Mouse (Mus musculus) limb, embryonic 11.5 days (tissue): ENCODE results near the gene Skap1. TPM values are rescaled to one million over a fixed set of nuclear protein-coding genes. Genes with fewer than 3 reads are reported as not detected.
A peak's percentile ranks its signal among the peaks of the same experiment; 100 is the strongest.

Experiments used
- ATAC-seq: fragments of 200-750 bp; cut with Nextera tagmentation; 2 replicates; pipeline ENCODE4 v1.8.0; 2017; ENCODE audit warnings: low read depth; ENCODE audit not compliant: insufficient number of reproducible peaks, low FRiP score, low TSS enrichment
- DNase-seq: peaks from one replicate; pipeline ENCODE4 v3.0.0-alpha.2; 2015; ENCODE audit warnings: low spot score
- H3K27ac ChIP-seq: fragments of 300-500 bp; sonication (generic); replicated peaks from 2 replicates; pipeline ENCODE4 v1.5.1; 2014; ENCODE audit warnings: low read depth, mild to moderate bottlenecking, low read length
- H3K27me3 ChIP-seq: fragments of 300-500 bp; sonication (generic); 2 replicates; pipeline ENCODE4 v1.6.1; 2014; ENCODE audit warnings: mild to moderate bottlenecking, low read length, mixed read lengths; ENCODE audit not compliant: control insufficient read depth, insufficient read depth
- H3K36me3 ChIP-seq: fragments of 300-500 bp; sonication (generic); 2 replicates; pipeline ENCODE4 v1.6.1; 2014; ENCODE audit warnings: mild to moderate bottlenecking, low read length, moderate library complexity, mixed read lengths; ENCODE audit not compliant: control insufficient read depth, insufficient read depth
- H3K4me1 ChIP-seq: fragments of 300-500 bp; sonication (generic); 2 replicates; pipeline ENCODE4 v1.6.1; 2014; ENCODE audit warnings: low read length, mixed read lengths; ENCODE audit not compliant: control insufficient read depth, insufficient read depth
- H3K4me2 ChIP-seq: fragments of 300-500 bp; sonication (generic); 2 replicates; pipeline ENCODE4 v1.6.1; 2014; ENCODE audit warnings: low read depth, mild to moderate bottlenecking, moderate library complexity; ENCODE audit not compliant: severe bottlenecking
- H3K4me3 ChIP-seq: fragments of 300-500 bp; sonication (generic); 2 replicates; pipeline ENCODE4 v1.5.1; 2014; ENCODE audit warnings: low read depth, low read length
- H3K9ac ChIP-seq: fragments of 300-500 bp; sonication (generic); 2 replicates; pipeline ENCODE4 v1.6.1; 2014; ENCODE audit warnings: mild to moderate bottlenecking, low read length
- H3K9me3 ChIP-seq: fragments of 300-500 bp; sonication (generic); 2 replicates; pipeline ENCODE4 v1.6.1; 2016; ENCODE audit warnings: low read length; ENCODE audit not compliant: control insufficient read depth
- WGBS: fragments of 180-500 bp; shearing (Covaris S2); extraction: QIAGEN DNeasy Blood & Tissue Kit; methylation state at CpG from one replicate; pipeline ENCODE4 v1.1.7; 2014; 5-methylcytosine and 5-hydroxymethylcytosine counted together
- polyA plus RNA-seq: library from polyadenylated mRNA; unstranded; fragments of >200 nt; fragmentation: Nextera tagmentation; extraction: Ambion mirVana; gene quantifications from 2 replicates; pipeline ENCODE4 v1.2.1, GENCODE M21; 2014

Gene Skap1
- polyA plus RNA-seq, 1 experiment from 2014 or later: 0.27 TPM

DNA sequence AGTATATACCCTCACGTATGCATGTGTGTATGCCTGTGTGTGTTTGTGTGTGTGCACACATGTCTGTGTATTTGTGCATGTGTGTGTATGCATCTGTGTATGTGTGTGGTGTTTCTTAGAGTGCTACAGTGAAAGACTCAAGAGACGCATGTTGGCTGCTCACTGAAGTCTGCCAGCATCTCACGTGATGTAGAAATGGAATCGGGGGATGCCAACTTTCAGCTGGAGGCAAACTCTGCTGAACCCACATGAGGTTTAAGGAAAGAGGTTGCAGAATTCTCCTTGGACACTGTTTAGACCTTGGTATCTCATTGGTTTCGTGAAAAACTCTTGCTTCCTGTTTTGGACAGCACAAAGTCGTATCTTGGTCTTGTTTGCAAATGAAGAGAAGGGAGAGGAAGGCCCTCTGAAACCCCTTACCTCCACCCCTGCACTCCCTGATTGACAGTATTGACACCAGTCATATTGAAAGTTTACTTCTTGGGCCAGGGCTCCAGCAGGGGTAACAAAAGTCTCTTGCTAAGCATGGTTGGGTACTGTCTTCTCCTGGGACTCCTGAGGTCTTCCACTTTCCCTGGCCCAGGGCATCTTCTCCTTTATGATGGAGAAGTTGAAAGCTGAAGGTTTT, 8.6 kb upstream of the Skap1 start:
- H3K36me3 ChIP-seq: no peaks in the 10 kb centered on the region
- no peak overlapping the region for H3K27ac ChIP-seq
- no peaks in the 10 kb centered on the region for H3K27me3 ChIP-seq
- DNase-seq (no peak), ATAC-seq (no peak)
- H3K4me3 ChIP-seq: no peak overlapping the region
- no peak overlapping the region for H3K9ac ChIP-seq
- WGBS: 93% methylated on average over 6 of the region's 6 CpGs
- peaks cover 3% of the 10 kb centered on the region for H3K4me1 ChIP-seq
- H3K9me3 ChIP-seq: no peaks in the 10 kb centered on the region
- H3K4me2 ChIP-seq: no peak overlapping the region

DNA sequence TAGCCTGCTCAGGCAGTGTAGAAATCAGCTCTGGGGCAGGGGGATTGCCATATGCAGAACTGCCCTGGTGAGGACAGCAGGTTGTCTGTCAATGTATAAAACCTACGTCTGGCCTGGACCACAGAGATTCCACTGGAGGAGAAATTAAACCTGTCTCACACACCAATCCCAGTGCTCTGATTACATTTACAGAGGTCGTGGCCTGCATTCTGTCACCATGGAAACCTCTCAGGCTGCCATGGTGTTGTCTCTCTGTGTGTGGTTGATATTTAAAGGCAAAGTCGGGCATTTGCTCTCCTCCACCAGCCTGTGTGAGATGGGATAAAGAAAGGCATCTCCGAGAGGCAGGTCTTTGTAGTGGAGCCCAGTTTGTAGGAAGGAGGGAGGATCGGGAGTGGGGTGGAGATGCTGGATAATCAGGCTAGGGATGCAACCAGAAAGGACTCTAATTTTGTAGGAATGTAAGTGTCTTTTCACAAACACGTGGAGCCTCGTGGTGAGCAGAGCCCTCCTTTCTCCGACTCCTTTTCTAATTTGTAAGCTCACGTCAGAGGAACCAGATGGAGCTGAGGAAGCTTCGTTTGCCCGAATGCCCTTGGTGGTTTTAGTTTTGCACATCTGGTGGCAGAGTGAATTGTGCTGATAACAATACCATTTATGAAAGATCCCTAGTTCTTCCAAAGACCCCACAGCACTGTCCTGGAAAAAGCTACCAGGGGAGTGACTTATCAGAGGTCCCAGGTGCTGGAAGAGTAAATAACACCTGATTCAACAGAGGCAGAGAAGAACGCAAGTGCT, 7.7 kb upstream of the Skap1 start:
- WGBS: 32% methylated on average over 12 of the region's 12 CpGs
- H3K9me3 ChIP-seq: no peaks in the 10 kb centered on the region
- peaks cover 5% of the 10 kb centered on the region for H3K4me1 ChIP-seq
- H3K9ac ChIP-seq: no peak overlapping the region
- H3K4me2 ChIP-seq: no peak overlapping the region
- H3K27ac ChIP-seq: no peak overlapping the region
- no peak for ATAC-seq
- DNase-seq: no peak
- peaks cover 3% of the 10 kb centered on the region; the same call in 1 of the 2 replicates for H3K27me3 ChIP-seq
- H3K4me3 ChIP-seq: no peak overlapping the region
- H3K36me3 ChIP-seq: no peaks in the 10 kb centered on the region

DNA sequence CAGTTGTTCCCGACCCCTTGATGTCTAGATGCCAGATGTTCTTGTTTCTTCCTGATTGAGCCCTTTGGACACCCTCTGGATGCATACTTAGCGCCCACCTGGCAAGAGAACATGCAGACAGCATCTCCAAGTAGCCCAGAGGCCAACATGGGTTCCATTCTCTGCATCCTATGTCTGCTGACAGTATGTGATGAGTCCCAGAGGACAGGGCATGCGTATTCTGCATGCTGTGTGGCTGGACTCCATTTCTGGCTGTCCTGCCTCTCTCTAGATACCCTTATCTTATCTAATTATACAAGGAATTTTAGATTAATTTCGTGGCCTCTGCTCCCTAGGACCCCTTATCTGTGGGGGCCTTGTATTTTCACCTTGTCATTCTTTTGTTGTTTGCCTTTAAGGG, 2.6 kb upstream of the Skap1 start:
- H3K4me3 ChIP-seq: no peak overlapping the region
- no peak overlapping the region for H3K27ac ChIP-seq

DNA sequence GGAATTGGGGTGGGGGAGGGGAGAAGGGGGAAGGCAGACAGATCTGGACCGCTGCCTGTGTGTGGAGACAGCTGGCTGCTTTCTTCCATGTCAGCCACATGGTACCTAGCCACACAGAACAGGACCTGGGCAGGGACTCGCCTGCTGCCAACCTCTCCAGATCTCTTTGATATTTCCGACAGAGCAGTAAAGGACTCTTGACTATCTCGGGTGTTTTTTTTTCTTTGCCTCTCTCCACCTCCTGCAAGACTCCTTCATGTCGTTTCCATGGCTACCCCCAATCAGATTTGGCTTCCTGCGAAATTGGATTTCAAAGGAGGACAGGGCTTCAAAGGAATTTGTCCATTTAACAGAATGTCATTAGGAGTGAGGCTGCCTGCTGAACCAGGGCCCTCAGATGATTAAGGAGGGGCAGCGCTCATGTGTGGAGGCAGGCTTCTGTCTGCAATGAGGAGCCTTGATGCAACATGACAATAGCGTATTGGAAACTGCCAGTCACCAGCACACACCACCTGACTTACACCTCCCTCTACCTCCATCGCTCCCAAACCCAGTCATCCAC, 2.1 kb upstream of the Skap1 start:
- Histone ChIP-seq H3K27me3 (peaks cover 38% of the 10 kb centered on the region), H3K27ac (no peak overlapping the region), H3K9me3 (no peaks in the 10 kb centered on the region), H3K4me1 (peaks cover 5% of the 10 kb centered on the region; the same call in 1 of the 2 replicates), H3K4me2 (no peak overlapping the region), H3K36me3 (no peaks in the 10 kb centered on the region), H3K9ac (no peak overlapping the region), H3K4me3 (no peak overlapping the region)
- DNase-seq: peak; percentile 33
- no peak for ATAC-seq
- 5% methylated on average over 9 of the region's 9 CpGs for WGBS

More for the DNA sequence above, 2.6 kb upstream of the Skap1 start:
- Histone ChIP-seq H3K36me3 (no peaks in the 10 kb centered on the region), H3K9ac (no peak overlapping the region), H3K4me1 (peaks cover 5% of the 10 kb centered on the region), H3K4me2 (no peak overlapping the region), H3K27me3 (peaks cover 38% of the 10 kb centered on the region), H3K9me3 (no peaks in the 10 kb centered on the region)
- no peak for DNase-seq
- no peak for ATAC-seq
- WGBS: 42% methylated on average over 4 of the region's 4 CpGs

DNA sequence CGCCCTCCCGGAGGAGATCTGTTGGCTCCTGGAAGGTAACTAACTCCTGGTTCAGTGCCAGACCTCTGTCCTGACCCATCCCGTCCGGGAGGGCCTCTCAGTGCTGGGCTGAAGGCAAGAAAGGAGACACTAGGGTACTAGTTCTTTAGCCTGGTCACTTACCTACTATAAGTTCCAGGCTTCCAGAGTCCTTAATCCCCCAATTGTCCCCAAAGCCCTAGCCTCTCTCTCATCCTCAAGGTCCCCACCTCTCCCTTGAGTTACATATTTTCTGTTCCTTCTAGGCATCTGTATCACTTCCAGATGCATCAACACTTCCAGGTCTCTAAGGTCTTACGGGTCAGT, 295 bp downstream of the Skap1 start:
- H3K4me1 ChIP-seq: peaks cover 5% of the 10 kb centered on the region; the same call in 1 of the 2 replicates
- ATAC-seq: no peak
- no peaks in the 10 kb centered on the region for H3K9me3 ChIP-seq
- DNase-seq: peak; percentile 37
- H3K27me3 ChIP-seq: peaks cover 38% of the 10 kb centered on the region
- 0 out of 2 replicates have a peak overlapping the region, but pooled peaks have one; percentile 7 for H3K4me3 ChIP-seq
- H3K4me2 ChIP-seq: peak overlapping the region; percentile 40
- no peaks in the 10 kb centered on the region for H3K36me3 ChIP-seq
- WGBS: 19% methylated on average over 4 of the region's 5 CpGs
- no peak overlapping the region for H3K27ac ChIP-seq
- no peak overlapping the region for H3K9ac ChIP-seq

DNA sequence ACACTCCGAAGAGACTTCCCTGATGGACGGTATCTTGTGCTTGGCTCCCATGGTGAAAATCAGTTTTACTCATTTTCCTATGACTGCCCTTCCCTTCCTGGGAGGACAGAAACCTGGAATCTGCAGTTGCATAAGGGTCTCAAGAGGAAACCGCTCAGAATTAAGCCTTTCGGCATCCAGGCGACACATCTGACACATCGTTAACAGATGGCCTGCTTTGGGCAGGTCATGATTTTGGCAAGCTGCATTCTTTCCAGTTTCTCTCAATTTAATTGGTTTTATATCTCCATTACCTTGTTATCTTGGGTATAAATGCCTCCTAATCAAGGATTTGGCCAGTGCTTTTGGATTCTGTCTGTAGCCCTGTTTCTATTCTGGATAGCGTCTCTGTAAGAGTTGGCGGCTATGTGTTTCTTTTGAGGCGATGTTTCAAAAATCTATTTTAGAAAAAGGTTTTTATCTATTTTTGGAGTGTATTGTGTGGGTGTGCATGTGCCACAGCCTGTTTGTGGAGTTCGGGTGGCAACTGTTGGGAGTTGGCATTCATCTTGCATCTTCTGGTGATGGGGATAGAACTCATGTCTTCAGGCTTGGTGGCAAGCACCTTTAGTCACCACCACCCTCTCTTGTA, 1.1 kb downstream of the Skap1 start:
- no peaks in the 10 kb centered on the region for H3K9me3 ChIP-seq
- ATAC-seq (no peak), DNase-seq (no peak)
- no peak overlapping the region for H3K27ac ChIP-seq
- H3K36me3 ChIP-seq: no peaks in the 10 kb centered on the region
- H3K9ac ChIP-seq: no peak overlapping the region
- H3K4me3 ChIP-seq: no peak overlapping the region
- peaks cover 38% of the 10 kb centered on the region for H3K27me3 ChIP-seq
- H3K4me1 ChIP-seq: peaks cover 5% of the 10 kb centered on the region; the same call in 1 of the 2 replicates
- no peak overlapping the region for H3K4me2 ChIP-seq
- 65% methylated on average over 10 of the region's 10 CpGs for WGBS

DNA sequence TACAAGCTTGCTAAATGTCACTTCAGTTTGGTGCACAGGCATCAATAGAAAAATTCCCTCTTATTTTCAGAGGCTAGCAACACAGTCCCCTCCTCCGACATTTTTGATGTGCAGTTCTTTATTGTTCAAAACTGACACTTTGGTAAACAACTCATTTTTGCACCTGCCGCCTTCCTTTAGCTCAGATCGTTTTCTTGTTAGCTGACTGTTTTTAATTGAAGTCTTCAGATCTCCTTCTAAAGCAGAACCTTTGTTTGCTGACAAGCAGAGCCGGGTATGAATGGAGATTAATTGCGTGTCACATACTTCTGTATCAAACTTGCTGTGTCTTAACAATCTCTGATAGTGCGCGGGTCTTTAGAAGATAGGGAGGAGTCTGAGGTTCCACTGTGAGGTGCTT, 2.0 kb downstream of the Skap1 start:
- H3K36me3 ChIP-seq: no peaks in the 10 kb centered on the region
- ATAC-seq: no peak
- DNase-seq: no peak
- peaks cover 5% of the 10 kb centered on the region; the same call in 1 of the 2 replicates for H3K4me1 ChIP-seq
- H3K27me3 ChIP-seq: peaks cover 38% of the 10 kb centered on the region
- H3K9me3 ChIP-seq: no peaks in the 10 kb centered on the region
- H3K4me3 ChIP-seq: no peak overlapping the region
- no peak overlapping the region for H3K9ac ChIP-seq
- no peak overlapping the region for H3K27ac ChIP-seq
- 48% methylated on average over 7 of the region's 7 CpGs for WGBS
- no peak overlapping the region for H3K4me2 ChIP-seq

DNA sequence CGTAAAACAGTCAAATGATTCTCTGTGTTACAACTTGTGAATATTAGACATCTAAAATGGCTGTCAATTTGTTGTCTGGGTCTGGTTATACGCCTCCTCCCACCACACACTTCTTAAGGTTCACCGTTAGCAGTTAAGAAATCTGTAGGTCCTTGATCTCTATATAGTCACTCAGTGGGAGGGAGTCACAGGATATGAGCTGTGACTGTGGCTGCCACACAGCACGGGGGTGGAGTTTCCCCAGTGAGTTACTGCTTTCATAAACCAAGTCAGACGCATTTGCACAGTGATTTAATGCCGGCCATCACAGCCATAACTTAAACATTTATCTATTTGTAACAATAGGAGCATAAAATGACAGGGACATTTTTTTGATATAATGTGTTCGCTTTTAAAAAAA, 2.6 kb downstream of the Skap1 start:
- no peak overlapping the region for H3K27ac ChIP-seq
- ATAC-seq (no peak), DNase-seq (no peak)
- H3K4me3 ChIP-seq: no peak overlapping the region
- H3K9ac ChIP-seq: no peak overlapping the region
- 32% methylated on average over 7 of the region's 7 CpGs for WGBS
- H3K4me1 ChIP-seq: peaks cover under 1% of the 10 kb centered on the region; the same call in 1 of the 2 replicates
- no peaks in the 10 kb centered on the region for H3K36me3 ChIP-seq
- H3K9me3 ChIP-seq: no peaks in the 10 kb centered on the region
- peaks cover 35% of the 10 kb centered on the region for H3K27me3 ChIP-seq
- H3K4me2 ChIP-seq: no peak overlapping the region
